Mouse (Mus musculus) layer of hippocampus, adult 18-20 months (tissue): Measurements from ENCODE around the gene Atf6. TPM values are rescaled to one million over a fixed set of nuclear protein-coding genes. Genes with fewer than 3 reads are reported as not detected.
A peak's percentile ranks its signal among the peaks of the same experiment; 100 is the strongest.

Source experiments
- DNase-seq, 2 experiments: peaks; one replicate each; pipeline ENCODE4 v3.0.0; 2022; ENCODE audit warnings: low spot score in 2 of 2
- total RNA-seq, 2 experiments: library from RNA; stranded (reverse); gene quantifications; 2 replicates each; pipeline ENCODE4 v1.2.3; 2021

Atf6 gene
- total RNA-seq, 2 experiments from 2014 or later, result 50.9 to 51.6 TPM

DNA sequence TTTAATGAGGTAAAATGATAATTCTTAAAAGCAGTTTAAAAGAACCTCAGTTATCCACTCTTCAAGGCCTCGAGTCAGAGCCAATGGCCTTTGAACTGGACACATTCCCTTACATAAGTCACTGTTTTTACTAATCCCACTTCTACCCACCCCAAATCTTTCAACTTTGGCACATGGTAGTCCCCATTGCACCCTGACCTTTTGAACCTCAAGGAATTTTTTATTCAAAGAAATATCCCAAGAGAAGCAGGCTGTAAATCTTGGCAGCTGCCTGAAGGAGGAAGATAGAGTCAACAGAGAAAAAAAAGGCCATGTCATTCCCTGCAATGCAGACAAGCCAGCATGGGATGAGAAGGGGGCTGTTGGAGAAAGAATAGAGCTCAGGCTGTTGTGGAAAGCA lies 93.1 kb downstream of the Atf6 start:
- no peak for DNase-seq

DNA sequence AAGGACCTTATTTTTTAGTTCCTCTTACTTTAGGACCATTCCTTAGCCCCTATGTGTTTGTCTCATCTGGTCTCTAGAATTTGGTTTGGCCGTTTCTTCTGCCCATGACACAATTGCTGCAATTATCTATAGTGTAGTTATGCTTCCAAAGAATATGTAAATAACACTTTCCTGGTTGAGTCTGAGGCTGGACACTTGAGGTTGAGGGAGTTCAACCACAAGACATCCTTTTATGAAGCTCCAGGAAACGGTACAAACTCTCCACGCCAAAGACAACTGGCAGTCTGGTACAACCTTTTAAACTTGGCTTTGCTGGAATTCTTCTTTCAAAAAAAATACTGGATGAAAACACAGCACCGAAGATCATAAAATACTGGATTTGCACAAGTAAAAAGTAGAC lies 94.1 kb downstream of the Atf6 start:
- DNase-seq, result no peak

DNA sequence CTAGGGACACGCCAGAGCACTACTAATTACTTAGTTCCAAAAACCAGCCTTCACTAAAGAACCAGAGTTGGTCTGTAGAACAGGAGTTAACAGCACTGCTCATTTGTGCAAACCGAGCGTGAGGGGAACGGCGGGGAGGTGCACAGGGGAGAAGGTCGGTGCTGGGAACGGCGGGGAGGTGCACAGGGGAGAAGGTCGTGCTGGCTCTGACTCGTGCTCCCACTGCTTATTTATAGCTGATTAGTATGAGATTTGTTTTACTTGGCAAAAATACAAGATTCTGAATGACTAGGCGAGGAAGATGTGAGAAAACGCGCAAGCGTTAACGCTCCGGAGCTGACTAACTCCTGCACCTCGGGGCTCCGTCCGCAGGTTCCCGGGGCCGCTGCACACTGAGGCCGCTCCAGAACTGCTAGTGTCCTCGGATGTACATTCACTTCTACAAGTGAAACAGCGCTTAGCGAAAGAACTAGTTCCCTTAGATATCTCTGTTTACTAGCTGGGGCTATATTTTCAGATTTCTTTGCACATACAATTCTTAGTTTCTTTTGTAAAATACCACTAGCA lies 96.1 kb downstream of the Atf6 start:
- DNase-seq, result no peak

DNA sequence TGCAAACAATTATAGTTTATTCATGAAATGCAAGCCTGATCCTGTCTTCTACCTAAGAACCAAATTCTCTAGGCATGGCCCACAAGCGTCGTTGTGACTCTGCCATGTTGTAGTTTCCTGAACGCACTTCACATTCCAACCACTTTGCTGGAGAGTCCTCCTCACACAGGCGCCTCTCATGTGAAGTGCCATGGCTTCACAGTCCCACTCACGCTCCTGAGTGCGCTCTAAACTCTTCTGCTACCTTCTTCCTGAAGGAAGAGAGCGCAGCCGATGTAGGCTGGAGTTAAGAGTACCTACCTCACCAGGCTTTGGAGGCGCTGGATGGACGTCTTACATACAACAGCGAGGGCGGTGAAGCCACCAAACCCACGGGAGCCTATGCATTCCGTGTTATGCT lies 96.9 kb downstream of the Atf6 start:
- DNase-seq, result no peak

DNA sequence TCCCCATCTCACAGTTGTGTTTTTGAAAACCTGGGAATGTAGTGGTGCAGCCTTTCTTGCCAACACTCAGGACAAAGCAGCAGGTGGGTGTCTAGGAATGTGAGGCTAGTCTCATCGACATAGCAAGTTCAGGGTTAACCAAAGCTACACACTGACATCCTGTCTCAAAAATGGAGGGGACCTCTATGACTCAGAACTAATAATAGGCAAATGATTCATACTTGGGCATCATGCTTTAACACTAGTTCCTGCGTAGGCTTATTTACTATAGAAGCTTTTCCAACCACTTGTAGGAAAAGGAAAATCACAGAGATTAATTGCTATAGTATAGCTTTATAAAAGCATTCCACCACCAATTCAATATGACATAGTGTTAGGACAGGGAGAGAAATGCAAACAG lies 100.6 kb downstream of the Atf6 start:
- no peak for DNase-seq

DNA sequence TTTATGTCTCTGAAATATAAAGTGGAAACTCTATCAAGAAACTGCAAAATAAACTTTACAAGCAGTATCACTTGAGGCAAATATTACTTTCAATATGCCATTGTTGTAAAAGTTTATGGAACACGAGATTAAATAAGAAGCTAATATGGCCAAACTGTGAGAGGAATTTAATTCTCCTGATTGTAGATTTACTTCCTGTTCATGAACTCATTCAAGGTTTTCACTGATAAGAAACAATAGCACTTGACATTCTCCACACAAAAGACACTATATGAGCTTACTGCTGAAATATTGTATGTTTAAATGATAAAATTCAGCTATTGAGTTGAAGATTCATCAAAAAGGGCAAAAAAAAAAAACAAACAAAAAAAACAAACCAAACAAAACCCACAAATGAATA lies 102.8 kb downstream of the Atf6 start:
- no peak for DNase-seq

DNA sequence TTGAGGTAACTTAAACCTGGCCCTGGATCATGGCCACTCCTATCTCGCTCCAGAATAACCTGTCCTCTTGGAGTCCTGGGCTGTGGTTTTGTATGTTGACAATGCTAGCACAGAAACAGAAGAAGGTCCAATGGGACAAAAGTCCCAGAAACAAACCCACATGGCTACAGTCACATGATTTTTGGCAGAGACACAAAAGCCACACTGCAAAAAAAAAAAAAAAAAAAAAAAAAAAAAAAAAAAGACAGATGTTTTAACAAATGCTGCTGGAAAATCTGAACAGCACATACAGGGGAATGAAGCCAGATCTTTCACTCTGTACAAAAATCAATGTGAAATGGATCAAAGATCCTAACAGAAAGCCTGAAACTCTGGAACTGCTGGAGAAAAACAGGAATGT lies 105.9 kb downstream of the Atf6 start:
- DNase-seq, result no peak

DNA sequence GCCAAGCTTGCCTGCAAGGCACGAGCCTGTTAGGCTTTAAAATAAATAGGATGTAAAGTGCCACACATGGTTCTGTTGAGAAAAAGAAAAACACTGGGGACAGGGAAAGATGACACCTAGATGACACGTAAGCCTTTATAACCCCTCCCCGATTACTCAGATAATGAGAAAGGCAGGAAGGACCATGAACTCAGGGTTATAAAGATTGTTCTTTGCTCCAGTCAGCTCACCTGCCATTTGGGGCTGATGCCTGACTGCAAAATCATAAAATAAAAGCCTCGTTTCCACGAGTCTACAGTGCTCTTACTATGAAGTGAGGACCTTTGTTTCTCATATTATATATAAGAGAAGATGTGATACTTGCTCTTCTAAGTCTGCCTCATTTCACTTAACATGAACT lies 114.0 kb downstream of the Atf6 start:
- no peak for DNase-seq

DNA sequence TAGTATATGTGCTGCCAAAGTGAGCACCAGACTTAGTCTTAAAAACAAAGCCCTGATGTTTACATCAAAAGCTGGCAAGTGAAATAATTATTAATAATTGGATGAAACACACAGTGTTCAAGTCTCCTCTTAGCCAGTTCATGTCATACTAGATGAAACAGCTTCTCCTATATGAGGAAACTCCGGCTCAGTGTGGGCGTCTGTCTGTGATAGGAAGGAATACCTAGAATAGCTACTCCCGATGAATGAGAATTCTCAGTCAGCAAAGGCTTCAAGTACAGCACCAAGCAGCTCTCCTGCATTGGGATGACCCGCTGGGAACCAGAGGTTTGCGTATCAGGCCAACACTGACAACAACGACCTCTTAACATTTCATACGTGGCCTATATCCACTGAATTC lies 115.8 kb downstream of the Atf6 start:
- no peak for DNase-seq

DNA sequence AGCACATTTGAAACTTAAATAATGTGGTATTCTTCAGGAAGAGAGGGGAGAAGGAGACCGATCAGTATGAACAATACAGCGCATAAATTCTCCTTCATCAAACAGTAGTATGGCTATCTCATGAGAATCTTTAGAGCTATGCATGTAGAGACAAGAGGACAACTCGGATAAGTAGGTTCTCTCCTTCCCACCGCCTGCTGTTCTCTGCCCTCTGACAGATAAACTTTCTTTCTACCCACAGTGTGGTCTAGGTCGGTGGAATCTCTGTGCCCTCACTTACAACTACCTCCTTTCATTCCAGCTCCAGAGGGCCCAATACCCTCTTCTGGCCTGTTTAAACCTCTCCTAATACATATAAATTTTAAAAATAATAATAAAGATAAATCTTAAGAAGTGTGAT lies 121.0 kb downstream of the Atf6 start:
- no peak for DNase-seq

DNA sequence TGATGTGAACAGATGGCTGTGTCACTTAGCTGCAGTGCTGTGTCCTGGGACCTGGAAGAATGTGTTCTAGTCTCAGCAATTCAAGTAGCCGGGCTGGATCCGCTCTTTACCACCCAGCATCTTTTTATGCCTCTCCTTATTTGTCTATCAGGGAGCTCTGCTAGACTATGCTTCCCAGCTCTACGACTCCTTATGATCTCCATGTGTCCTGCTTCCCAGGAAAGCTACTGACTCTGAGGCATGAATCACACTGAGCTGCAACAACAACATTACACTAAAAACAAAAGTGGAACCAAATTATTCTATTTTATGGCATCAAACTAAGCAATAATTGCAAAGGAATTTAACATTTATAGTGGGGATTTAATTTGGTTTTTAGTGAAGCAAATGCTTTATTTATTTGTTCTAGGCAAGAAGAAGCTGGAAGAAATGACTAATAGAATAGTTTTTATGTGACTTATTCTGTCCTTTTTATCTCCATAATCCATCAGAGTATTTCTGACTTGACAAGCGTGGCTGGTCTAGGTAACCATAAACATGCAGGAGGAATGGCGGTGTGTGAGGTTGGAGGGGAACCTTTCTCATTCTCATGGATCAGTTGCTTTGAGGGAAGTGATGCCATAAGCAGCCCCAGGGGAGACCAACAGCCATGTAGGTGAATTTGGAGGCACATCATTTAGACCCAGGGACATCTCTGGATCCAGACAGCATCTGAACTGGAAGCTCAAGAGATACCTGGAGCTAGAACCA lies 125.9 kb downstream of the Atf6 start:
- DNase-seq, result peak in 1 of 2 experiments; percentile 54

DNA sequence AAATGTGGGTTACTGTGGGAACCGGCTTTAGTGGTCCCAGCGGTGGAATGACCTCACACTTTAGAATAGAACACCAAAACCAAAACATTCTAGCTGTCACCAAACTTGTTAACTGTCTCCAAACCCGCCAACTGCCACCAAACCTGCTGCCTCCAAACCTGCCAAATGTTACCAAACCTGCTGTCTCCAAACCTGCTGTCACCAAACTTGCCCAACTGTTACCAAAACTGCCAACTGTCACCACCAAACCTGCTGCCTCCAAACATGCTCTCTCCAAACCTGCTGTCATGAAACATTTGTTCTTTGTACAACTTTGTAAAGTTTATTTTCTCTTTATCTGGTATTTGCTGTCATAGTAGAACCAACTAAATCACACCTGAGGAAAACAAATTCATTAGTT lies 132.7 kb downstream of the Atf6 start:
- peak in 1 of 2 experiments; percentile 54 for DNase-seq

DNA sequence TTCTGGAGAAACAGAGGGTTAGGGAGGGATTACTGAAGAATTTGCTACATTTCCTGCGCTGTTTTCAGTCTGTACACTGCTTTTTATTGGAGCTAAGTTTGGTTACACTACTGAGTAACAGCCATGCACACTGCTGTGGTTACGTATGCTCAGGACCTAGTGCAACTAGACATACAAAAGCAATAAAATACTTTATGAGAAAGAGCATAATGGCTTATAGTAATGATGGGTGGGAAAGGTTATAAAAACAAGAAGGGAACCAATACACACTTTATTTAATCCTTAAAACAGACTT lies 135.0 kb downstream of the Atf6 start:
- no peak for DNase-seq

DNA sequence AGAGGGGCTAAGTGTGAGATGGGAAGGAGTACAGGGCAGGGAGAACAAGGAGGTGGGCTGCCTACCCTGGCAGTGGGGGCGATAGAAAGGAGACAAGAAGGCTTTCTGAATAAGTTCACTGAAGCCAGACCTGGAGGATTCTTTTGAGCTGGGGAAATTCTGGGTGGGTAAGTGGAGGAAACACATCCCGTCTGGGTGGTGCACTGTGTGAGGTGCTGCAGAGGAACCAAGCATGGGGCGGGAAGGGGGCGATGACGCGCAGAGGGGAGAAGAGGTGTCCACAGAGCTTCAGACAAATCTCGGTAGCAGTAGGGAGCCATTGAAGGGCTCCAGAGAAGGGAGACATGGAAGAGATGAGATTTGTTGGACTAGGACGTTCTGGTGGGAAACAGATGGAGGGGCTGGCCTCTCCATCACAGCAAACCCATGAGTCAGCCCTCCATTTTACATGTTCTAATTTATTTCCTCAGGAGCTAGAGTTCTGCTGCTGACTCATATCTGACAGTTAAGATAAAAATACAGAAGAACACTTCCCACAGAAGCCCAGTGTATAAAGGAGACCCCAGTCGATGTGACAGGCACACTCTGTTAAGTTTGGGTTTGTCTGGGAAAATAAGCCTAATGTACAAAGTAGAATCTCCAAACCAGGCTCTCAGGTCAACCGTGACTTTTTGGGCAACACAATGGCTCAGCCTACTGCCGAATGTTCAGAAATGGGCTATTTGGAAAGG lies 135.5 kb downstream of the Atf6 start:
- DNase-seq, result peak; percentile 19 to 59

DNA sequence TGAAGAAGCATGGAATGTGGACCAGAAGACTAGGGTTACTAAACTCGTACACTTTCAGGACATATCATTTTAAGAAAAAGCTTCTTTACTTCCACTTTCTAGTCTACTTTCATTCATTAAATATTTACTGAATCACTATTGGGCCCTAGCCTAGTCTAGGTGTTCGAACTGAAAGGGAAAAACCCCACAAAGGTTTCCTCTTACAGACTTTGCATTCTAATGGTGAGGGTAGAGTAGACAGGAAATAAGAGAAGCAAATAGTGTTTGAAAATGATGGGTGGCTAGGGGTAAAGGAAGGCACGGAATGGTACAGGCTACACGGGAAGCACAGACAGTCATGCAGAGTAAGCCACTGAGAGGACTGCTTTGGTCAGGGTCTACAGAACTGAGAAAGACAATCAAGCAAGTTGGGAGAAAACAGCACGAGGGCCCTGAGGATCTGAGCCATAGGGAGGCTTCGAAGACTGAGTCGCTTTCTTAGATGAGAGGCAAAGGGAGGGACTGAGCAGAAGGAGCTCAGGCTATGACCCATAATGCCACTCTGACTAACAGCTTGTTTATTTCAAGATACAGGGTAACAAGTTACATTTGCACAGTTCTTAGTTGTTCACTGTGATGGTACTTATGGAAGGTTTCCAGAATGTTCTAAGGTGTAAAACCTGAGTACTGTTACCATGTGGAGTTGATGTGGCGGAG lies 138.2 kb downstream of the Atf6 start:
- no peak for DNase-seq

DNA sequence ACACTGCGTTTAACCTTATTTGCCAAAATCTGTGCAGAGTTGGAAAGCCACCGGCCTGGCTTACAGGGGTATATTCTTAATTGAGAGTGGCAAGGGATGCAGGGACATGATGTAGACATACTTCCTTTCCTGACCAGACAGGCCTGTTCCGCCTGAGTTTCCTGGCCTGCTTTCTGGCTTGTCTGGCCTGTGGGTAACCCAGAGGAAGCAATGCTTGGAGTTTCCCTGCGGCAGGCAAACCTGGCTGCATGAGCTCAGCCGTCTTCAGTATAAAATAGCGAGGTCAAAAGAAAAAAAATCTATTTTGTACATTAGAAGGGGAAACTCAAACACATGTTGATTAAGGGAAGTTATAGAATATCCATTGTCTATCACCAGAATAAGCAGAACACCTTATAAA lies 139.0 kb downstream of the Atf6 start:
- no peak for DNase-seq

DNA sequence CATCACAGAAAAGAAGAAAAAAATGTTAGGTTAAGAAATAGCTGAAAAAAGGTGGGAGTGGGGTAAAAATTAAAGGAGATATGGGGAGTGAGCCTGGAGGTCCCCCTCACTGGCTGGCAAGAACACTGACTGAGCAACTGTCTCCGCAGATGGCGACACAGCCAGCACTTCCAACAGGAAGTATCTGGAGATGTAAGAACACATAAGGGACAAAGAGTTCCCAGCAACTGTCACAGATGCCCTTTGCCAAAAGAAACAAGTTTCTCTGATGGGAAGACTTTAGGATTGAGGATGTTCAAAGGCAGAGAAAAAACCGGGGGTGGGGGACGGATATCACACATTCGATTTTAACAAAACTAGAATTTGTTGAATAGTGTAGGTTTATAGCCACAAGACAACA lies 146.0 kb downstream of the Atf6 start:
- DNase-seq, result peak; percentile 74 to 88

DNA sequence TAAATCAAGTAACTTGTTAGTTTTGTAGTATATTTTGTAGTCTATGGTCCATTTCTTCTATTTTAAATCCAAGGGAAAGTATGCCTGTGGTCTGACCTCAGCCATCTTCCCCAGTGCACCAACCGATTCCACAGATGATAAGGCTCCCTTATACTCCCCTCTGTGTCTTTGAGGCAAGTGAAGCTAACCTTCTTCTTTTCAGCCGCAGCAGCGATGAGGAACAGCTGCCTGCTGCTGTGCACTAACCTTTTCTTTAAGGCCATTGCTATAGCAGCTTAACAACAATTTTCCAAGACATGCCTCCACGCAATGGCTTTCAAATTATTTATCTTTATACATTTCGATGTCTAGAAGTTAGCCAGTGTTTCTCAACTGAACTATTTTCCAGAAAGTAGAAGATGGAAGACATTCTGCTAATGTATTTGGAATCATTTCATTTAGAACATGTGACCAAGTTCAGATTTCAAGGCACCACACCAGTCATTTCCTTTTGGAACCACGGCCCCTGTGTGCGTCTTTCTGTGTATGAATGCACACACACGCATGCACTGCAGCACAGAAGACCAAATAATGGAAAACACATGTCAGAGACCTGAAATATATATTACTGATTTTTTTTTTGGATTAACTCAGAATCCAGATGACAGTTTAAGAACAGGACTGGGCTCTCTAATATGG lies 149.3 kb downstream of the Atf6 start:
- DNase-seq, result no peak

DNA sequence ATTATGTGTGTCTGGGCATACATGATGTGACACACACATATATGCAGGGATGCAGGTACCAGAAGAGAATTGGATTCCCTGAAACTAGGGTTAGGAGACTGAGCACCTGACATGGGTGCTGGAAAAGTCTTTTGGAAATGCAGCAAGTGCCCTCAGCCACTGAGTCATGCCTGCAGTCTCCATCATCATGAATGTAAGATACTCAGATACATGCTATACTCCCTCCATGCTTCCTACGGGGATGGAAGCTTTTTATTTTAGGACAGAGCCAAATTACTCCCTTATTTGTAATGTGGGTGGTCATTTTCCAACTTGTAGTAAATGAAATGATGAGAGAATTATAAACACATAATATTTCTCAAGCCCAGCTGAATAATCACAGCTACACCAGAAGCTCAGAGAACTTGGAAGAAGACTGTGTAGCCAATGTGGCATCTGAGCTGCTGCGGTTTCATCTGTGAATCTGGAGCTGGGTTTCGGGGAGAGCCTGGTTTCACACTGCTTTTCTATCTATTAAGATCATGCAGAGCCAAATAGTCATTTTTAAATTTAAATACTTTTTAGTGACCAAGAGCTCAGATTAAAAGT lies 150.2 kb downstream of the Atf6 start:
- no peak for DNase-seq

DNA sequence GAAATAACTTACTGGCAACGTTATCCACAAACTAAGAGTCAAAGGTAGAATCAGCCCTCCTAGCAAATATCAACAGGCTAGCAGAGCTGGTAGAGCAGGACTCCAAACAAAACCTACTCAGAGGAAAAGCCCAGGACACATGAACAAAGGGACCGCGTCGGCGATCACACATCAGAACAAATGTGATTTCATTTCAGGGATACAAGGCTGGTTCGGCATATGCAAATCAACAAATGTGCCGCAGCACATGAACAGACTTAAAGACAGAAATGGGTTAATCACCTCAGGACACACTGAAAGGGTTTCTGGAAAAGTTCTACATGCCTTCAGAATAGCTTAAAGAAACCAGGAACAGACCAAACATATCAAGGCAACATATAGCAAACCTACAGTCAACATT lies 155.8 kb downstream of the Atf6 start:
- no peak for DNase-seq

DNA sequence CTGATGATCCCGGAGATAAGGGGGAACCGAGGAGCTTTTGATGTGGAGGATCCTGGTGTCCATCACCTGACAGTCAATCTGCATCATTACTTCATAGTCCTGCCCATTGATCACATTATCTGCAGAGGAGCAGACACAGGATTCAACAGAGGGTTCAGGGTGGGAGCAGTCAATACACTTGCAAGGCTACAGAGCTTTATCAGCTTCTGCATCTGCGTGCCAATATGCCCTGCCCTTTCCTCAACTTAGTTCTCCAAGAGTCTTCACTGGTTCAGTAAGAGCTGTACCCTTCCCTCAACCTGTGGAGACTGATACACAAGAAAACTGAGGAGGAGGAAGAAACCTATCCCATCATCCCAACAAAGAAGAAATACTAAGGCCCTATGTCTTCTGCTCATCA lies 157.6 kb downstream of the Atf6 start:
- DNase-seq, result no peak
